Mouse (Mus musculus): ENCODE measurements around the gene Atp8a2.
"Not testable (repeated sequence)": the region's sequence is repeated elsewhere in the genome, so short reads cannot be mapped to it uniquely, and the experiment has no call there.

The Atp8a2 gene

GRCm38 (mm10) chr14:60027139-60027538 lies 169.8 kb downstream of the Atp8a2 start:
- in situ Hi-C loops (cut with MboI, MseI) = no loop called here

GRCm38 (mm10) chr14:60026647-60027046 lies 170.3 kb downstream of the Atp8a2 start:
- in situ Hi-C loops (cut with MboI, MseI) = no loop called here

GRCm38 (mm10) chr14:60015891-60016290 lies 181.1 kb downstream of the Atp8a2 start:
- in situ Hi-C loops (cut with MboI, MseI) = loop anchor here (5.0 kb wide), 1 partner anchor 409 kb away; no protein-coding TSS in a partner anchor

- in situ Hi-C loops (cut with MboI, MseI) = no loop called here
Observed at GRCm38 (mm10) chr14:60001801-60002200, 195.2 kb downstream of the Atp8a2 start.

- in situ Hi-C loops (cut with MboI, MseI) = no loop called here
Observed at GRCm38 (mm10) chr14:59988860-59989259, 208.1 kb downstream of the Atp8a2 start.

GRCm38 (mm10) chr14:59987975-59988374 lies 209.0 kb downstream of the Atp8a2 start:
- in situ Hi-C loops (cut with MboI, MseI) = no loop called here

- in situ Hi-C loops (cut with MboI, MseI) = no loop called here
Observed at GRCm38 (mm10) chr14:59978007-59978406, 219.0 kb downstream of the Atp8a2 start.

GRCm38 (mm10) chr14:59971221-59971730 lies 225.7 kb downstream of the Atp8a2 start:
- in situ Hi-C loops (cut with MboI, MseI) = no loop called here

GRCm38 (mm10) chr14:59969485-59970134 lies 227.4 kb downstream of the Atp8a2 start:
- in situ Hi-C loops (cut with MboI, MseI) = no loop called here

GRCm38 (mm10) chr14:59967847-59968550 lies 229.0 kb downstream of the Atp8a2 start:
- in situ Hi-C loops (cut with MboI, MseI) = no loop called here

- in situ Hi-C loops (cut with MboI, MseI) = no loop called here
Observed at GRCm38 (mm10) chr14:59966981-59967380, 230.0 kb downstream of the Atp8a2 start.

GRCm38 (mm10) chr14:59964569-59964968 lies 232.4 kb downstream of the Atp8a2 start:
- in situ Hi-C loops (cut with MboI, MseI) = no loop called here

GRCm38 (mm10) chr14:59960961-59961360 lies 236.0 kb downstream of the Atp8a2 start:
- in situ Hi-C loops (cut with MboI, MseI) = no loop called here

GRCm38 (mm10) chr14:59960214-59960890 lies 236.6 kb downstream of the Atp8a2 start:
- in situ Hi-C loops (cut with MboI, MseI) = no loop called here

GRCm38 (mm10) chr14:59959723-59960122 lies 237.3 kb downstream of the Atp8a2 start:
- in situ Hi-C loops (cut with MboI, MseI) = no loop called here

GRCm38 (mm10) chr14:59949983-59950382 lies 247.0 kb downstream of the Atp8a2 start:
- in situ Hi-C loops (cut with MboI, MseI) = loop anchor here (5.0 kb wide), 1 partner anchor 343 kb away; no protein-coding TSS in a partner anchor

- in situ Hi-C loops (cut with MboI, MseI) = no loop called here
Observed at GRCm38 (mm10) chr14:59942864-59943611, 253.9 kb downstream of the Atp8a2 start.

GRCm38 (mm10) chr14:59942199-59942598 lies 254.8 kb downstream of the Atp8a2 start:
- in situ Hi-C loops (cut with MboI, MseI) = no loop called here

- in situ Hi-C loops (cut with MboI, MseI) = no loop called here
Observed at GRCm38 (mm10) chr14:59932355-59932754, 264.6 kb downstream of the Atp8a2 start.

GRCm38 (mm10) chr14:59931412-59932058 lies 265.4 kb downstream of the Atp8a2 start:
- in situ Hi-C loops (cut with MboI, MseI) = no loop called here

GRCm38 (mm10) chr14:59929190-59929589 lies 267.8 kb downstream of the Atp8a2 start:
- in situ Hi-C loops (cut with MboI, MseI) = not testable (repeated sequence)
